Mouse (Mus musculus): ENCODE data around the gene Bnip3. TPM values are rescaled to one million over a fixed set of nuclear protein-coding genes. Genes with fewer than 3 reads are reported as not detected.

The Bnip3 gene
- polyA plus RNA-seq, 1 experiment from 2014 or later: 121 TPM

- Histone ChIP-seq H3K27me3 (replicated peaks; ENCODE audit: low read depth, poor library complexity, severe bottlenecking) (no peaks in the 10 kb centered on the region), H3K27ac (replicated peaks) (no peak overlapping the region), H3K4me3 (peak overlapping the region; percentile 90), H3K4me1 (peaks cover 41% of the 10 kb centered on the region), H3K9me3 (no peaks in the 10 kb centered on the region), H3K36me3 (replicated peaks) (peaks cover 47% of the 10 kb centered on the region)
- DNase-seq (ENCODE audit: low spot score): no peak
- 86% methylated on average over 7 of the region's 7 CpGs for WGBS
Measured at GRCm38 (mm10) chr7:138848028-138848920, 61.0 kb downstream of the Bnip3 start.

DNA sequence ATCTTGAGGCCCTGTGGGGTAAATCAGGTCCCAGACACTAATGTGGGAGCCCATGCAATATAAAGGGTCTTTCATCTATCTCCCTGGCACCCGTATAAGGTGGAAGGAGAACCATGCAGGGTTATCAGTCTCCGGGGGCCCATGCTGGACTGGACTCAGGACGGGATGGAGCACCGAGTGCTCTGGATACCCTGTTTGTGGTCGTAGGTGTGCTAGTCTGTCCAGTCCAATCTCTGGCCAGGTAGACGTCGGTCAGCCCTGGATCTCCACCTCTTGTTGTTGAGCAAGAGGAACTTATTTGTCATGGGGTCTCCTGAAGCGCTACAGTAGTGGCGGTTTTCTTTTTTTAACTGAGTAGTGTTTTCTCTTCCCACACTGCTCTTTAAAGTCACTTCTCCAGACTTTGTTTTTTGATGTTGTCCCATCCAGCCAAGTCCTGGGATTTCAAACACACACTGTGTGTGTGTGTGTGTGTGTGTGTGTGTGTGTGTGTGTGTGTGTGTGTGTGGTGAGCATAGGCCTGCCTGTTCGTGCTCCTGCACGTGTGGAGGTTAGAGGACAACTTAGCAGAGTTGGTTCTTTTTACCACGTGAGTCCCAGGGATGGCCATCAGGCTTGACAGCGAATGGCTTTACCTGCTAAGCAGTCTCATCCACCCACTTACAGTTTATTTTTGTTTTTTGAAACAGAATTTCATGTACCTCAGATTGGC, 61.8 kb downstream of the Bnip3 start:
- peaks cover 39% of the 10 kb centered on the region for H3K36me3 ChIP-seq (replicated peaks)
- no peak for DNase-seq (ENCODE audit: low spot score)
- H3K4me3 ChIP-seq: peak overlapping the region; percentile 90
- whole genome bisulfite sequencing: 58% methylated on average over 13 of the region's 13 CpGs
- no peaks in the 10 kb centered on the region for H3K9me3 ChIP-seq
- no peaks in the 10 kb centered on the region for H3K27me3 ChIP-seq (replicated peaks; ENCODE audit: low read depth, poor library complexity, severe bottlenecking)
- peak overlapping the region; percentile 98 for H3K27ac ChIP-seq (replicated peaks)
- peaks cover 41% of the 10 kb centered on the region for H3K4me1 ChIP-seq

GRCm38 (mm10) chr7:138846502-138846991, 62.8 kb downstream of the Bnip3 start:
- under 1% methylated on average over 61 of the region's 61 CpGs for WGBS
- no peaks in the 10 kb centered on the region for H3K9me3 ChIP-seq
- DNase-seq (ENCODE audit: low spot score): no peak
- no peaks in the 10 kb centered on the region for H3K27me3 ChIP-seq (replicated peaks; ENCODE audit: low read depth, poor library complexity, severe bottlenecking)
- peak overlapping the region; percentile 98 for H3K27ac ChIP-seq (replicated peaks)
- peaks cover 30% of the 10 kb centered on the region for H3K36me3 ChIP-seq (replicated peaks)
- H3K4me3 ChIP-seq: peak overlapping the region; percentile 90
- H3K4me1 ChIP-seq: peaks cover 41% of the 10 kb centered on the region

- Histone ChIP-seq H3K9me3 (no peaks in the 10 kb centered on the region), H3K4me3 (peak within 1 kb of the TSS; percentile 90), H3K27ac (replicated peaks) (peak within 1 kb of the TSS; percentile 98), H3K27me3 (replicated peaks; ENCODE audit: low read depth, poor library complexity, severe bottlenecking) (no peaks in the 10 kb centered on the region), H3K36me3 (replicated peaks) (peaks cover 24% of the 10 kb centered on the region), H3K4me1 (peaks cover 41% of the 10 kb centered on the region)
- DNase-seq (ENCODE audit: low spot score): peak; percentile 97
- under 1% methylated on average over 51 of the region's 51 CpGs for WGBS
Measured at GRCm38 (mm10) chr7:138845544-138846391, 63.6 kb downstream of the Bnip3 start, which contains the start of the genes Ppp2r2d and Mapk1ip1. Ppp2r2d (plus strand) TSS chr7:138846079. Mapk1ip1 (minus strand) TSS chr7:138846273.

GRCm38 (mm10) chr7:138845111-138845510, 64.2 kb downstream of the Bnip3 start:
- Histone ChIP-seq H3K36me3 (replicated peaks) (peaks cover 17% of the 10 kb centered on the region), H3K4me1 (peaks cover 41% of the 10 kb centered on the region), H3K27me3 (replicated peaks; ENCODE audit: low read depth, poor library complexity, severe bottlenecking) (no peaks in the 10 kb centered on the region), H3K9me3 (no peaks in the 10 kb centered on the region), H3K4me3 (peak overlapping the region; percentile 90), H3K27ac (replicated peaks) (peak overlapping the region; percentile 98; the same call in 1 of the 2 replicates)
- no peak for DNase-seq (ENCODE audit: low spot score)
- WGBS: 52% methylated on average over 8 of the region's 8 CpGs

DNA sequence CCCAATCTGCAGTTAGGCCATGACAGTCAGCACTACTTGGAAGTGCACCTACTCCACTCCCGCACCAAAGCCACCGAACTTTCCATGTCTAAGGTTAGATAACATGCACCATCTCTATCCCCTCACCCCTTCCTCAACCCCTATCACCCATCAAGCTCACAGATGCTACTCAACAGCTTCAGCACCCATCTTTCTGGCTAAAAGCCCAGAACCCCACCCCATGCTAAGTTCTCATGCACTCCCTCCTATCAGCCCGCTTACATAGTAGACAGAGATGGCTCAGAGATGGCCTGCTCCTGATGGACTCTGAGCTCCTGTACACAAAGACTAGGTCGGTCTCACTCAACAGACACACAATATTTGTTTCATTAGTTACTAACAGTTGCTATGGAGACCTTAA, 65.9 kb downstream of the Bnip3 start:
- no peak overlapping the region for H3K27ac ChIP-seq (replicated peaks)
- H3K4me3 ChIP-seq: no peak overlapping the region
- H3K9me3 ChIP-seq: no peaks in the 10 kb centered on the region
- 91% methylated on average over 4 of the region's 4 CpGs for WGBS
- DNase-seq (ENCODE audit: low spot score): no peak
- H3K4me1 ChIP-seq: peaks cover 40% of the 10 kb centered on the region
- peaks cover 2% of the 10 kb centered on the region for H3K36me3 ChIP-seq (replicated peaks)
- no peaks in the 10 kb centered on the region for H3K27me3 ChIP-seq (replicated peaks; ENCODE audit: low read depth, poor library complexity, severe bottlenecking)

GRCm38 (mm10) chr7:138841436-138842151, 67.7 kb downstream of the Bnip3 start:
- no peaks in the 10 kb centered on the region for H3K27me3 ChIP-seq (replicated peaks; ENCODE audit: low read depth, poor library complexity, severe bottlenecking)
- H3K36me3 ChIP-seq (replicated peaks): peaks cover 1% of the 10 kb centered on the region
- no peak overlapping the region for H3K27ac ChIP-seq (replicated peaks)
- H3K9me3 ChIP-seq: no peaks in the 10 kb centered on the region
- 79% methylated on average over 3 of the region's 3 CpGs for WGBS
- no peak overlapping the region for H3K4me3 ChIP-seq
- no peak for DNase-seq (ENCODE audit: low spot score)
- peaks cover 26% of the 10 kb centered on the region for H3K4me1 ChIP-seq

Other genes starting within 250 kb of the Bnip3 start
- gene Ppp2r2d, start 63.4 kb downstream of the Bnip3 start, polyA plus RNA-seq (2016; fragmentation: Nextera tagmentation; extraction: Ambion mirVana): 49.3 and 51.5 TPM in 2 replicates
- 10.4 and 11.4 TPM in 2 replicates for gene Mapk1ip1, start 63.2 kb downstream of the Bnip3 start, polyA plus RNA-seq (2016; fragmentation: Nextera tagmentation; extraction: Ambion mirVana)
- gene Jakmip3, start 31.2 kb upstream of the Bnip3 start, polyA plus RNA-seq (2016; fragmentation: Nextera tagmentation; extraction: Ambion mirVana): 0.48 and 0.51 TPM in 2 replicates
- gene Dpysl4, start 176.5 kb upstream of the Bnip3 start, polyA plus RNA-seq (2016; fragmentation: Nextera tagmentation; extraction: Ambion mirVana): 63.8 and 64.4 TPM in 2 replicates

Measured in embryonic facial prominence, embryonic 10.5 days (tissue).